Comparison of ENCODE assay signal across 41 mouse cellular contexts in genomic region chr13:49846751-49847150, GRCm38 (mm10). TPM values are rescaled to one million over a fixed set of nuclear protein-coding genes. Genes with fewer than 3 reads are reported as not detected.
DNase-seq lines count a peak whose midpoint lies in the region; ATAC-seq and TF ChIP-seq lines count a peak whose summit lies in the region.
"Had no signal": no experiment of that assay in that cellular context is flagged by ENCODE, and none has a peak within 500 bp of the region (broad histone marks: within the 10 kb centered on the region; RNA-seq: fewer than 3 reads in every experiment).

No protein-coding gene starts in this region.

- no peak for TF ChIP-seq POLR2A in MEL (IDR thresholded peaks at IDR 0.05; ENCODE audit: control insufficient read depth in 1 of 2, insufficient read depth in 1 of 2, low read depth in 1 of 2, low read length in 2 of 2, poor library complexity in 1 of 2)

- H3K9ac ChIP-seq in heart, embryonic 14.5 days (ENCODE audit: low read length): no peak overlapping the region
- no peak overlapping the region for H3K9ac ChIP-seq in MEL (ENCODE audit: control insufficient read depth, low read depth, low read length, poor library complexity, severe bottlenecking)
- H3K9ac ChIP-seq in hindbrain, embryonic 11.5 days (ENCODE audit: low read depth, low read length): no peak overlapping the region
- H3K9ac ChIP-seq: embryonic facial prominence, embryonic 15.5 days; forebrain, embryonic 12.5 days; forebrain, postnatal 0 days; hindbrain, embryonic 12.5 days; limb, embryonic 12.5 days; liver, embryonic 15.5 days; lung, embryonic 14.5 days had no signal

- H3K4me3 ChIP-seq in heart, embryonic 14.5 days (ENCODE audit: control insufficient read depth in 1 of 2, insufficient read depth in 1 of 2, low read depth in 1 of 2, low read length in 2 of 2): no peak overlapping the region
- no peak overlapping the region for H3K4me3 ChIP-seq in MEL (ENCODE audit: control insufficient read depth in 1 of 2, insufficient read depth in 1 of 2, low read depth in 2 of 2, low read length in 2 of 2)
- H3K4me3 ChIP-seq in hindbrain, embryonic 11.5 days (ENCODE audit: low read depth, low read length): no peak overlapping the region
- H3K4me3 ChIP-seq: embryonic facial prominence, embryonic 10.5 days; embryonic facial prominence, embryonic 15.5 days; forebrain, embryonic 12.5 days; hindbrain, embryonic 12.5 days; limb, embryonic 12.5 days; liver, embryonic 15.5 days; midbrain, embryonic 10.5 days had no signal

- H3K4me2 ChIP-seq in heart, embryonic 14.5 days (ENCODE audit: low read length): no peak overlapping the region
- H3K4me2 ChIP-seq in hindbrain, embryonic 11.5 days (replicated peaks; ENCODE audit: low read depth, low read length): no peak overlapping the region
- H3K4me2 ChIP-seq: embryonic facial prominence, embryonic 15.5 days; forebrain, embryonic 12.5 days; hindbrain, embryonic 12.5 days; limb, embryonic 12.5 days; liver, embryonic 15.5 days; lung, embryonic 14.5 days had no signal

- DNase-seq in heart, adult 11 months: peak; percentile 64
- DNase-seq in heart, adult 18-20 months: no peak
- no peak for DNase-seq in heart, postnatal 4 days
- DNase-seq in MEL (ENCODE audit: low read depth, low spot score): peak; percentile 89
- no peak for DNase-seq in hindbrain, embryonic 11.5 days (ENCODE audit: low spot score)
- DNase-seq: adrenal gland, adult 2 months; cerebellum, adult 2 months; cerebellum, postnatal 14 days; forebrain, postnatal 0 days; kidney, postnatal 25 days; lung, embryonic 14.5 days; lung, postnatal 14 days; right cerebral cortex, adult 18-20 months; spleen, adult 18-20 months; thymus, postnatal 14 days had no signal

- no peaks in the 10 kb centered on the region for H3K9me3 ChIP-seq in heart, embryonic 14.5 days (ENCODE audit: control insufficient read depth, low read length)
- H3K9me3 ChIP-seq in MEL (replicated peaks; ENCODE audit: insufficient read depth, low read length): no peaks in the 10 kb centered on the region
- no peaks in the 10 kb centered on the region for H3K9me3 ChIP-seq in hindbrain, embryonic 11.5 days (ENCODE audit: control insufficient read depth, low read length)
- H3K9me3 ChIP-seq: hindbrain, embryonic 12.5 days; limb, embryonic 12.5 days; liver, embryonic 15.5 days had no signal

- H3K36me3 ChIP-seq in heart, embryonic 14.5 days (ENCODE audit: control insufficient read depth, insufficient read depth, low read length): no peaks in the 10 kb centered on the region
- peaks cover 0 to 19% of the 10 kb centered on the region in 2 experiments; a peak in 2 of 4 replicates for H3K36me3 ChIP-seq in MEL (ENCODE audit: control insufficient read depth in 1 of 2, insufficient read depth in 2 of 2, low read length in 2 of 2)
- no peaks in the 10 kb centered on the region for H3K36me3 ChIP-seq in hindbrain, embryonic 11.5 days (ENCODE audit: control insufficient read depth, insufficient read depth, low read length)
- H3K36me3 ChIP-seq: embryonic facial prominence, embryonic 10.5 days; embryonic facial prominence, embryonic 15.5 days; forebrain, embryonic 12.5 days; hindbrain, embryonic 12.5 days; limb, embryonic 12.5 days; liver, embryonic 15.5 days; midbrain, embryonic 10.5 days had no signal

- peak; percentile 68; the same call in 1 of the 2 replicates for ATAC-seq in heart, embryonic 14.5 days (ENCODE audit: insufficient number of reproducible peaks, insufficient read depth, low FRiP score, low read depth)
- peak; percentile 64 for ATAC-seq in megakaryocyte progenitor cell, adult 5-6 weeks (replicated peaks; ENCODE audit: poor library complexity)
- no peak for ATAC-seq in hindbrain, embryonic 11.5 days (ENCODE audit: low FRiP score)
- ATAC-seq: activated CD4-positive, CD25-positive, alpha-beta regulatory T cell, adult 4 months; forebrain, postnatal 0 days; hindbrain, postnatal 0 days; intestine, embryonic 16.5 days; midbrain, embryonic 16.5 days had no signal

- peak; percentile 82 to 88 for TF ChIP-seq EP300 in MEL (IDR thresholded peaks at IDR 0.05; ENCODE audit: low read depth in 1 of 2, low read length in 2 of 2)

- no peak overlapping the region for H3K27ac ChIP-seq in heart, embryonic 14.5 days (replicated peaks in 1 of 2; ENCODE audit: control insufficient read depth in 1 of 2, insufficient read depth in 1 of 2, low read depth in 2 of 2, low read length in 2 of 2)
- peak overlapping the region; percentile 30 for H3K27ac ChIP-seq in MEL (ENCODE audit: control insufficient read depth, low read depth, low read length)
- H3K27ac ChIP-seq in hindbrain, embryonic 11.5 days (ENCODE audit: low read depth, low read length): no peak overlapping the region
- H3K27ac ChIP-seq: embryonic facial prominence, embryonic 10.5 days; embryonic facial prominence, embryonic 15.5 days; forebrain, embryonic 12.5 days; hindbrain, embryonic 12.5 days; hindbrain, postnatal 0 days; limb, embryonic 12.5 days; liver, embryonic 15.5 days; midbrain, embryonic 10.5 days had no signal

- TF ChIP-seq CTCF in MEL (IDR thresholded peaks at IDR 0.05 in 2 of 3, conservative IDR thresholded peaks at IDR 0.05 in 1 of 3; ENCODE audit: control insufficient read depth in 1 of 3, insufficient read depth in 1 of 3, low read depth in 2 of 3, low read length in 3 of 3, poor library complexity in 1 of 3, severe bottlenecking in 1 of 3): no peak

- no peaks in the 10 kb centered on the region for H3K79me2 ChIP-seq in MEL (ENCODE audit: control insufficient read depth, insufficient read depth, low read length, poor library complexity)

- TF ChIP-seq RAD21 in MEL (IDR thresholded peaks at IDR 0.05; ENCODE audit: low read depth, low read length): no peak

- 5% methylated on average over 3 of the region's 3 CpGs for WGBS in heart, embryonic 14.5 days
- 86% methylated on average over 3 of the region's 3 CpGs for WGBS in hindbrain, embryonic 11.5 days

- no peaks in the 10 kb centered on the region for H3K27me3 ChIP-seq in heart, embryonic 14.5 days (ENCODE audit: control insufficient read depth, insufficient read depth, low read length)
- H3K27me3 ChIP-seq in MEL (ENCODE audit: control insufficient read depth in 1 of 2, insufficient read depth in 2 of 2, low read length in 2 of 2): no peaks in the 10 kb centered on the region
- H3K27me3 ChIP-seq in hindbrain, embryonic 11.5 days (ENCODE audit: control insufficient read depth, insufficient read depth, low read length): no peaks in the 10 kb centered on the region
- H3K27me3 ChIP-seq: embryonic facial prominence, embryonic 15.5 days; forebrain, embryonic 12.5 days; hindbrain, embryonic 12.5 days; limb, embryonic 12.5 days; liver, embryonic 15.5 days had no signal

- peaks cover 9% of the 10 kb centered on the region in 2 experiments; a peak in 3 of 4 replicates for H3K4me1 ChIP-seq in heart, embryonic 14.5 days (ENCODE audit: control insufficient read depth in 2 of 2, insufficient read depth in 2 of 2, low read length in 2 of 2)
- peaks cover 0 to 24% of the 10 kb centered on the region in 2 experiments; a peak in 2 of 4 replicates for H3K4me1 ChIP-seq in MEL (ENCODE audit: control insufficient read depth in 1 of 2, insufficient read depth in 2 of 2, low read length in 2 of 2)
- H3K4me1 ChIP-seq in hindbrain, embryonic 11.5 days (replicated peaks; ENCODE audit: control insufficient read depth, insufficient read depth, low read length): no peaks in the 10 kb centered on the region
- H3K4me1 ChIP-seq: embryonic facial prominence, embryonic 10.5 days; embryonic facial prominence, embryonic 15.5 days; forebrain, embryonic 12.5 days; hindbrain, embryonic 12.5 days; limb, embryonic 12.5 days; liver, embryonic 15.5 days; midbrain, embryonic 10.5 days had no signal

TF ChIP-seq in MEL, 35 proteins besides CTCF, POLR2A, EP300 and RAD21 (continues in another document):
- TF ChIP-seq MAFK (IDR thresholded peaks at IDR 0.05; ENCODE audit: borderline replicate concordance, low read depth, low read length) (no peak), USF2 (IDR thresholded peaks at IDR 0.05; ENCODE audit: borderline replicate concordance in 1 of 2, insufficient read depth in 1 of 2, low read depth in 1 of 2, low read length in 2 of 2) (no peak), MYC (IDR thresholded peaks at IDR 0.05; ENCODE audit: low read depth, low read length) (peak; percentile 83; the same call in 1 of the 2 replicates), TBP (IDR thresholded peaks at IDR 0.05; ENCODE audit: low read depth, low read length) (no peak), RCOR1 (IDR thresholded peaks at IDR 0.05; ENCODE audit: low read depth, low read length) (peak; percentile 86), UBTF (IDR thresholded peaks at IDR 0.05; ENCODE audit: borderline replicate concordance, insufficient read depth, low read depth, low read length) (no peak), TAL1 (IDR thresholded peaks at IDR 0.05; ENCODE audit: low read length) (0 out of 2 replicates have a peak, but pooled peaks have one; percentile 37), NRF1 (IDR thresholded peaks at IDR 0.05; ENCODE audit: insufficient read depth, low read depth, low read length, poor library complexity, severe bottlenecking) (no peak), SMC3 (IDR thresholded peaks at IDR 0.05; ENCODE audit: low read depth, low read length) (no peak), ZNF384 (IDR thresholded peaks at IDR 0.05; ENCODE audit: low read depth, low read length) (peak; percentile 98), CHD1 (IDR thresholded peaks at IDR 0.05; ENCODE audit: low read depth, low read length) (no peak), MAZ (IDR thresholded peaks at IDR 0.05; ENCODE audit: low read depth, low read length) (no peak), HCFC1 (IDR thresholded peaks at IDR 0.05; ENCODE audit: low read depth, low read length) (0 out of 2 replicates have a peak, but pooled peaks have one; percentile 21), E2F4 (IDR thresholded peaks at IDR 0.05; ENCODE audit: borderline replicate concordance, low read depth, low read length) (no peak), ETS1 (IDR thresholded peaks at IDR 0.05; ENCODE audit: low read depth, low read length) (peak; percentile 77), POLR2AphosphoS5 (IDR thresholded peaks at IDR 0.05; ENCODE audit: borderline replicate concordance, low read depth, low read length) (no peak), NELFE (IDR thresholded peaks at IDR 0.05; ENCODE audit: low read depth, low read length) (no peak), CHD2 (IDR thresholded peaks at IDR 0.05; ENCODE audit: low read length) (no peak)

RNA-seq across cellular contexts. Expression of gene Gm30302, which starts 48.0 kb away (rescaled TPM):
- under 1 TPM; 0.10 to 0.49 TPM for total RNA-seq in heart, adult 18-20 months (2021)
- polyA plus RNA-seq in heart, embryonic 14.5 days (2014; fragmentation: Nextera tagmentation; extraction: Ambion mirVana): 0.07 and 0.09 TPM in 2 replicates
- total RNA-seq in heart, postnatal 4 days (2021): under 1 TPM; 0.07 to 0.55 TPM
- not detected in 2 replicates for total RNA-seq in MEL (2012; rRNA removed)
- under 1 TPM in 1 of 2 experiments, not detected in 1; 0.19 TPM for polyA plus RNA-seq in MEL (2012; ENCODE audit: insufficient read depth in 1 of 2, insufficient read length in 2 of 2, low read depth in 1 of 2, low replicate concordance in 2 of 2, missing spikeins in 1 of 2)
- total RNA-seq in megakaryocyte progenitor cell, adult 5-6 weeks (2015): not detected in 2 replicates
- total RNA-seq in megakaryocyte progenitor cell, adult 5-6 weeks (2017): not detected in 2 replicates
- polyA plus RNA-seq in hindbrain, embryonic 11.5 days (2014; fragmentation: Nextera tagmentation; extraction: Ambion mirVana): not detected in 2 replicates
- total RNA-seq: adrenal gland, adult 2 months; adrenal gland, postnatal 4 days; forebrain, postnatal 0 days; gastrocnemius, adult 8-10 months; gastrocnemius, postnatal 4 days; hindbrain, postnatal 0 days; layer of hippocampus, adult 18-20 months; layer of hippocampus, postnatal 10 days; left cerebral cortex, adult 18-20 months; left cerebral cortex, postnatal 14 days; liver, adult 2 months; neutrophil, adult 5-6 weeks had no signal
- polyA plus RNA-seq: activated CD4-positive, CD25-positive, alpha-beta regulatory T cell, adult 4 months; adrenal gland, adult 2 months; cerebellum, adult 2 months; embryonic facial prominence, embryonic 10.5 days; embryonic facial prominence, embryonic 15.5 days; forebrain, embryonic 12.5 days; forebrain, postnatal 0 days; hindbrain, embryonic 12.5 days; hindbrain, postnatal 0 days; intestine, embryonic 16.5 days; kidney, embryonic 14.5 days; limb, embryonic 12.5 days; liver, adult 2 months; liver, embryonic 15.5 days; lung, embryonic 14.5 days; midbrain, embryonic 10.5 days; midbrain, embryonic 16.5 days; neural tube, embryonic 11.5 days; stomach, embryonic 16.5 days; urinary bladder, adult 2 months had no signal

Comparison
In these comparisons a context has a peak if more than half of its experiments do, and no peak if none do; other contexts are left out.
1. DNase-seq: peak in heart, adult 11 months (single experiment) and MEL (single experiment); none in heart, adult 18-20 months (0 of 2), heart, postnatal 4 days (single experiment) and hindbrain, embryonic 11.5 days (single experiment).